Mouse (Mus musculus): Measurements from ENCODE around the gene Rufy1.
"Not testable (repeated sequence)": the region's sequence is repeated elsewhere in the genome, so short reads cannot be mapped to it uniquely, and the experiment has no call there.

DNA sequence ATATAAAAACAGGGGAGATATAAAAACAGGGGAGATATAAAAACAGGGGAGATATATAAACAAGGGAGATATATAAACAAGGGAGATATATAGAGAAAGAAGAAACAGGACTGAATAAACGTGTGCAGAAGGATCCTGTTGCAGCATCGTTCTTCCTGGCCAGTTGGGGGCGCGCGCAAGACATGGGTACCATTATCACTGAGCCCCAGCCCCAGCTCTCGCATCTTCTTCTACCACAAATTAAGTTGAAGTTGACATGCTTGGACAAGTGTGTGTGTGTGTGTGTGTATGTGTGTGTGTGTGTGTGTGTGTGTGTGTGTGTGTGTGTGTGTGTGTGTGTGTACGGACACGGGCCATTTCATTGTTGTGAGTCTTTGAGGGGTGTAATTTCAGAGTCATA, 17.2 kb upstream of the Rufy1 start:
- not testable (repeated sequence) for TF ChIP-seq CTCF (IDR thresholded peaks at IDR 0.05); POLR2A (IDR thresholded peaks at IDR 0.05; ENCODE audit: insufficient read depth, low read depth, low read length); EP300 (IDR thresholded peaks at IDR 0.05; ENCODE audit: insufficient read depth, low read depth, low read length)
